Mouse (Mus musculus) midbrain, embryonic 13.5 days (tissue): ENCODE data around the gene P2ry1. TPM values are rescaled to one million over a fixed set of nuclear protein-coding genes. Genes with fewer than 3 reads are reported as not detected.

Experiments used
- ATAC-seq: fragments of 200-750 bp; cut with Nextera tagmentation; 2 replicates; pipeline ENCODE4 v1.8.0; 2017; ENCODE audit warnings: mild to moderate bottlenecking, moderate TSS enrichment, moderate library complexity
- H3K27ac ChIP-seq: fragments of 300-500 bp; sonication (generic); 2 replicates; pipeline ENCODE4 v1.5.1; 2015; ENCODE audit warnings: inconsistent platforms, mild to moderate bottlenecking, moderate library complexity
- H3K27me3 ChIP-seq: fragments of 300-500 bp; sonication (generic); 2 replicates; pipeline ENCODE4 v1.6.1; 2015; ENCODE audit warnings: mild to moderate bottlenecking, inconsistent platforms
- H3K36me3 ChIP-seq: fragments of 300-500 bp; sonication (generic); 2 replicates; pipeline ENCODE4 v1.6.1; 2015; ENCODE audit warnings: mild to moderate bottlenecking, inconsistent platforms
- H3K4me1 ChIP-seq: fragments of 300-500 bp; sonication (generic); replicated peaks from 2 replicates; pipeline ENCODE4 v1.6.1; 2015; ENCODE audit warnings: inconsistent platforms
- H3K4me2 ChIP-seq: fragments of 300-500 bp; sonication (generic); replicated peaks from 2 replicates; pipeline ENCODE4 v1.6.1; 2015; ENCODE audit warnings: moderate library complexity, mild to moderate bottlenecking, inconsistent platforms
- H3K4me3 ChIP-seq: fragments of 300-500 bp; sonication (generic); replicated peaks from 2 replicates; pipeline ENCODE4 v1.5.1; 2015; ENCODE audit warnings: mild to moderate bottlenecking, inconsistent platforms
- H3K9ac ChIP-seq: fragments of 300-500 bp; sonication (generic); replicated peaks from 2 replicates; pipeline ENCODE4 v1.6.1; 2015; ENCODE audit warnings: mild to moderate bottlenecking, inconsistent platforms
- H3K9me3 ChIP-seq: fragments of 300-500 bp; sonication (generic); 2 replicates; pipeline ENCODE4 v1.6.1; 2016; ENCODE audit warnings: mild to moderate bottlenecking, inconsistent platforms
- WGBS: fragments of 180-500 bp; shearing (Covaris S2); methylation state at CpG from one replicate; pipeline ENCODE4 v1.1.7; 2015; 5-methylcytosine and 5-hydroxymethylcytosine counted together
- polyA plus RNA-seq: library from polyadenylated mRNA; unstranded; fragments of >200 nt; fragmentation: Nextera tagmentation; extraction: Ambion mirVana; gene quantifications from 2 replicates; pipeline ENCODE4 v1.2.1, GENCODE M21; 2015

P2ry1 gene
- 3.4 and 3.5 TPM in 2 replicates for polyA plus RNA-seq

DNA sequence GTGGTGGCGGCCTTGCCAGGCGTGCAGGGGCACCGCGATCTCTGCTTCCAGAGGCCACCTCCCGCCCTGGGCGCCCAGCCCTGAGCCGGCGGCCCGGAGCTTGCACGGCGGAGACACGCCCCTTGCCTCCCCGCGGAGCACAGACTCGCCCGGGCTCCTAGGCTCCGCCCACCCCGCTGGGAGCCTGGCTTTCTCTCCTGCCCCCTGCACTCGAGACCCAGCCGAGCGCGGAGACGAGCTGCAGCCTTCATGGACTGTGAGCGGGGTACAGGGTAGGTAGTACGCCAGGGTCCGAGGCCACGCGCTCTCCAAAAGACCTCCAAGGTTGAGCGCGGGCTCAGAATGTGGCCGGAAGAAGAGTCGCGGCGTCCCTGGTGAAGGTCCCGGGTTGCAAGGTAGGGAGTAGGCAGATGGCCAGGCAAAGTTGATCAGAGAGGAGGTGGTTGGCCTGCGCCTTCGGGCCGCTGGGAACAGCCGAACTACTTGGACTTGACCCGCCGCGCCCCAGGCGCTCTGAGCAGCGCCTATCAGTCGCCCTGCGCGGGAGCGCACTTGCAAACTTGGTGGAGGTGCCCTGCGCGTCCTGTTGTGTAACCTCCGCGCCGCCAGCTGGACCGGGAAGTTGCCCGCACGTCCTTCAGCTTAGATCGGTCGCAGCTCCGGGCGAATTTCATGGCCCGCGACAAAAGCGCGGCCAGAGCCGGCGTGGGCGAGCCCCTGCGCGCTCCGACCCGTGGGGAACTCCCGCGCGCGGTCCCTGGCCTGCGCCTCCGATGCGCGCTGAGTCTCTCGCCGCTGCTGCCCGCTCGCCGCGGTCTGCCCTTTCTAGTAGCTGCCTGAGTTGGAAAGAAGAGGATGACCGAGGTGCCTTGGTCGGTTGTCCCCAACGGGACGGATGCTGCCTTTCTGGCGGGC, at the start of gene P2ry1:
TSS of gene P2ry1 (plus strand) at position 209 of the 915 bp plus-strand sequence.
- Histone ChIP-seq H3K4me3 (peak within 1 kb of the TSS; percentile 77), H3K27ac (no peak within 1 kb of the TSS), H3K9ac (peak within 1 kb of the TSS; percentile 68), H3K36me3 (no peaks in the 10 kb centered on the region), H3K27me3 (peaks cover 27% of the 10 kb centered on the region), H3K9me3 (no peaks in the 10 kb centered on the region), H3K4me2 (peak within 1 kb of the TSS; percentile 99), H3K4me1 (peaks cover 11% of the 10 kb centered on the region; the same call in 1 of the 2 replicates)
- under 1% methylated on average over 88 of the region's 90 CpGs for WGBS
- peak; percentile 98 for ATAC-seq

DNA sequence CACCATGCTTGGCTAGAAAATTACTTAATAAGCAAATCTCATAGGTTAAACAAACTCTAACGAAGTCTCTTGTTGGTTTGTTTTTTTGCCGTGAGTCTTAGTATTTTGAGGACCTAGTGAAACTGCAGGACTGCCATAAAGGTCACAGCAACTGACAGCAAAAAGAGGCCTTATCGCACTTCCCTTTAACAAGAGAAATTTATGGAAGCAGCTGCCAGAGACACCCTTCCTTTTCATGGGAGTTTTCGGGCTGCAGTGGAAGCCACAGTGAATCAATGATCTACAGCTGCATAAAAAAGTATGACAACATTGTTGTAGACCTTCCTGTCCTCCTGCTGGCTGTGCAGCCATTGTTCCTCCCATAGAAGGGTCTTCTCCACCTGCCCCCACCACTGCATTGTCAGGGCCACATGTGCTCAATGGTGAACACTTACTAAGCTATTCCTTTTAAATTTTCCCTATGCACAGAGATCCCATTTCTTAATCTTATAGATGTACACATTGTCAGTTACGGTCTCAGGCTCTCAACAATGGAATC, 49.3 kb upstream of the P2ry1 start:
- Histone ChIP-seq H3K27ac (no peak overlapping the region), H3K4me3 (no peak overlapping the region), H3K27me3 (no peaks in the 10 kb centered on the region), H3K9me3 (no peaks in the 10 kb centered on the region), H3K4me1 (no peaks in the 10 kb centered on the region), H3K36me3 (no peaks in the 10 kb centered on the region), H3K4me2 (no peak overlapping the region), H3K9ac (no peak overlapping the region)
- ATAC-seq = no peak
- WGBS = 90% methylated on average over 5 of the region's 5 CpGs

DNA sequence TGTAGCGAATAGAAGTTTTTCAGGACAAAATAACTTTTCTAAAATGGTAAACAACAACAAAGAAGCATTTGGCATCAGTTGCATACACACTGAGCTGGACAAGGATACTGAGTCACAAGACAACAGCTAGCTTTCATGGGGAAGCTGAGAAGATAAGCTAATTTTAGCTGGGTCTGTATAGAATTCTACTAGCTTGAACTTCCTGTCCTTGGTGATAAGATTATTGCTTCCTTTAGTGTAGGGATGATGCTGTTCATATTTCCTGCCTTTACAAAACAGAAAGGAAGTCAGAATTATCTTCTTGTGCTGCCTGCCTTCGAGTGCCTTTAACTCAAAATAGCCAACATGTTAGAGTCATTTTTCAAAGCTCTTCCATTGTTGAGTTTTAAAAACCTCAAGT, 48.5 kb upstream of the P2ry1 start:
- WGBS = 88% methylated on average over 2 of the region's 2 CpGs
- Histone ChIP-seq H3K36me3 (no peaks in the 10 kb centered on the region), H3K27ac (no peak overlapping the region), H3K4me3 (no peak overlapping the region), H3K9me3 (no peaks in the 10 kb centered on the region), H3K9ac (no peak overlapping the region), H3K27me3 (no peaks in the 10 kb centered on the region), H3K4me2 (no peak overlapping the region), H3K4me1 (no peaks in the 10 kb centered on the region)
- ATAC-seq = no peak

DNA sequence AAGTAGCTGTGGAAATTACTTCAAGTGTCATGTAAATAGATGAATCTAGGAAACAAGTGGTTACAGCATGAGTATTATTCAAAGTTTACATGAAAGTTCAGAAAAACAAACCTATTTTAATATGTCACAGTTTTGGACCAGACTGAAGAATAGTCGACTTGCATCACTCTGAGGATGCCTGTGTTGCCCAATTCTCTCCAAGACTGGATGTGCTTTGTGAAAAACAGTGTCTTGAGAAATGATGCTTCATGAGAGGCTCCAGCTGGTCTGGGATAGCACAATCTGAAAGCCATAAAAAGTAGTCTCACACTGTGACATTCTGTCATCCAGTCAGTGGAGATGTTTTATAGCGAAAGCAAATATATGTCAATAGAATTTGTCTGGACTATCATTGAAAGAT, 43.8 kb upstream of the P2ry1 start:
- no peak overlapping the region for H3K27ac ChIP-seq
- H3K9ac ChIP-seq = no peak overlapping the region
- ATAC-seq = no peak
- 91% methylated on average over 2 of the region's 2 CpGs for WGBS
- no peaks in the 10 kb centered on the region for H3K9me3 ChIP-seq
- H3K4me1 ChIP-seq = no peaks in the 10 kb centered on the region
- no peak overlapping the region for H3K4me3 ChIP-seq
- no peaks in the 10 kb centered on the region for H3K36me3 ChIP-seq
- no peaks in the 10 kb centered on the region for H3K27me3 ChIP-seq
- no peak overlapping the region for H3K4me2 ChIP-seq

DNA sequence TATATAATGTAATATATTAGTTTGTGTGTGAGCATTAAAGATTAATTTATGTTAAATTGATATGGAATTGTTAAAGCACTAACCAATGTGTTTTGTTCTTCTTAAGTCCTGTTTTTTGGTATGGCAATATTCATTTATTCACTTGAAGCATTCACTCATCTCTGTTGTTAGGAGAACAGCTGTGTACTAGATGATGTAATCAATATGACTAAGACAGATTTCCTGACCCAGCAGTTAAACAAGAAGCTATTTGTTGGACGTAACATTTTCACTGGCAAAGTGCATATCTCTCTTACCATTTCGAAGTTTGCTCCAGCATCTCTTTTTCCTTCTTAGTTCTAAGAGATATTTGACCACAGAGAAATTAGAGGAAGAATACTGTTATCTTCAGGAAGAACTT, 37.5 kb upstream of the P2ry1 start:
- Histone ChIP-seq H3K4me1 (no peaks in the 10 kb centered on the region), H3K4me2 (no peak overlapping the region), H3K4me3 (no peak overlapping the region), H3K27me3 (no peaks in the 10 kb centered on the region), H3K9me3 (no peaks in the 10 kb centered on the region), H3K9ac (no peak overlapping the region), H3K27ac (no peak overlapping the region), H3K36me3 (no peaks in the 10 kb centered on the region)
- 89% methylated on average over 2 of the region's 2 CpGs for WGBS
- ATAC-seq = no peak

DNA sequence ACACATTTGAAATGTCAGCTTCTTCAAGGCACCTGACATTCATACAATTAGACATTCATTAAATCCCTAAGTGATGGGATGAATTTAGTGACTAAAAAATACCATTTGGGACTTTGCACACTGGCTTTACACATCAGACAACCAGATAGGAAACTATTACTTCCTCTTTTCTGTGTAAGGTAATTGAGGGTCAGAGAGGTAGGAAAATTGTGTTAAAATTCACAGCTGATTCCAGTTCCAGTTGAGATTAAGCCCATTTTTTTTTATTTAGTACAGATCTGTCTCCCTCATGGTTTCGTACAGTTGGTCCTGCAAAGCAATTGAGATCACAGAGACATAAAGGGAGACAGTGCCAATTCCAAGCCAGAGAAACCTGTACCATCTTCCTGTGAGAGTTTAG, 27.7 kb upstream of the P2ry1 start:
- 93% methylated on average over 1 of the region's 1 CpGs for WGBS
- ATAC-seq = no peak
- H3K36me3 ChIP-seq = no peaks in the 10 kb centered on the region

DNA sequence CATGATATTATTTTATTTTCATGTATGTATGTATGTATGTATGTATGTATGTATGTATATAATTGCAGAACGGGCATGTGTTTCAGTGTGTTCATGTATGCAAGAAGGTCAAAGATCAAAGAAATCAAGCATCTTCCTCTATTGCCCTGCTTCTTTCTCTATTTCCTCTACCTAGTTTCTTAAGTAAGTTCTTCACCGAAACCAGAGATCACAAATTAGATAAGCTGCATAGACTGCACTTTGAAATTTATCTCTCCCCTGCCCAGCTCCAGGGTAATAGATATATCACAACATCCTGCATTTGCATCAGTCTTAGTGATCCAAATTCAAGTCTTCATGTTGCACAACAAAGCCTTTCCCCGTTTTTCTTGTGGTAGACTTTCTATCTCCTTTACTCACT, 20.5 kb upstream of the P2ry1 start:
- no peak overlapping the region for H3K4me2 ChIP-seq

More for the DNA sequence above, 27.7 kb upstream of the P2ry1 start:
- H3K9me3 ChIP-seq = no peaks in the 10 kb centered on the region
- no peak overlapping the region for H3K27ac ChIP-seq
- H3K4me2 ChIP-seq = no peak overlapping the region
- H3K4me1 ChIP-seq = no peaks in the 10 kb centered on the region
- H3K4me3 ChIP-seq = no peak overlapping the region
- H3K27me3 ChIP-seq = no peaks in the 10 kb centered on the region
- H3K9ac ChIP-seq = no peak overlapping the region

DNA sequence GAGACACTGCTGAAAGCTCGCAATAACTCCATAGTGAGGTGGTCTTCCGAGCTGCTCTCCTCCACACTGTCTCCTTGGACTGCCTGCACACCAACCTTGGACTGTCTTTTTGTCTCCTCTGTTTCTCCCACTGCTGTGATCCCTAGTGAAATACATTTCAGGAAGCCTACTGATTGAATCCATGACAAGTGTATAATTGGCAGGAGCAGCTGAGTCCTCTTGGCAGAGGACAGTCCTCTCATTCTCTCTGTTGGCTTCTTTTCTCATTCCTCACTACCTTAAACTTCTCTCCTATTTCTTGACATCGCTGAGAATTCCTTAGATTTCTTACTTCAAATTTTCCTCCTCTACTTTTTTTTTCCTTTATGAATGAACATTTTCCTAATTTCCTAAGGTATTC, 4.5 kb upstream of the P2ry1 start:
- Histone ChIP-seq H3K9ac (no peak overlapping the region), H3K4me3 (no peak overlapping the region), H3K36me3 (no peaks in the 10 kb centered on the region), H3K27me3 (peaks cover 12% of the 10 kb centered on the region), H3K27ac (no peak overlapping the region), H3K4me2 (no peak overlapping the region), H3K4me1 (0 out of 2 replicates have a peak, but pooled peaks cover 5% of the 10 kb centered on the region), H3K9me3 (no peaks in the 10 kb centered on the region)
- WGBS = 81% methylated on average over 3 of the region's 3 CpGs
- ATAC-seq = no peak

More for the DNA sequence above, 20.5 kb upstream of the P2ry1 start:
- Histone ChIP-seq H3K27ac (no peak overlapping the region), H3K27me3 (no peaks in the 10 kb centered on the region), H3K36me3 (no peaks in the 10 kb centered on the region), H3K4me3 (no peak overlapping the region), H3K4me1 (no peaks in the 10 kb centered on the region), H3K9ac (no peak overlapping the region), H3K9me3 (no peaks in the 10 kb centered on the region)
- no peak for ATAC-seq
- 83% methylated on average over 3 of the region's 3 CpGs for WGBS

DNA sequence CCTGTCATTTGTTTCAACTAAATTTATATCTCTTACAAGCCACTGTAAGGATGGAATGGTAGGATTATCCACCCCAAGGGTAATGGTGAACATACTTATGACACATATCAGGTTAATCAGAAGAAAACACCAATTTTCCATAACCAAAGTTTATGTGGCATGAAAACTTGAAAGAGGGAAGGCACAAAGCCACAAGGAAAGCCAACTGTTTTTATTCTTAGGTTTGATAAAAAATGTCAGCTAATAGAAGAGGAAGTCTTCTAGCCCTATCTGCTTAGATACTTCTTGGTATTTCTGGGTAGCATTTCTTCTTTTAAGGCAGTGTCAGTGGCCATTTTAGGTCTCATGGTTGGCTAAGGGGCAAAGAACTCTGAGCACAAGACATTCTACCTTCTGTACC, 2.9 kb upstream of the P2ry1 start:
- peaks cover 11% of the 10 kb centered on the region; the same call in 1 of the 2 replicates for H3K4me1 ChIP-seq

DNA sequence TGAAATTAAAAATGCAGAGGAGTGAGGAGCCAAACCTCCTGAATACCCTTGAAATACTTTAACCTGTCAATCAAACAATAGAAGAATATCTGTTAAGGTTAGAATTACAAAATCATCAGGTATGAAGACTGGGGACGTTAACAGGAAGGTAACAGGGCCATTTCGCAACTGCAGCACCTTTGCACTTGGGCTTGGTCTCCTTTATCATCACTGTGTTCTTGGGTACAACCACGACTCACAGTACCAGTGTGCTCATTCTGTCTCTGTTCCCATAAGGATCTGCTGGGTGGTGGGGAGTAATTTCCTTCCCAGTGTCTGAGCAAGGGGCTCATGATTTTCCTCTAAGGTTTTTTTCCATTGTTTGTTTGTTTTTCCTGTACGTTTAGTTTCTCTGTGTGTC, 1.8 kb upstream of the P2ry1 start:
- peaks cover 11% of the 10 kb centered on the region; the same call in 1 of the 2 replicates for H3K4me1 ChIP-seq
- no peak overlapping the region for H3K27ac ChIP-seq
- H3K4me2 ChIP-seq = no peak overlapping the region
- peaks cover 27% of the 10 kb centered on the region for H3K27me3 ChIP-seq
- no peak overlapping the region for H3K9ac ChIP-seq
- H3K9me3 ChIP-seq = no peaks in the 10 kb centered on the region
- no peaks in the 10 kb centered on the region for H3K36me3 ChIP-seq
- H3K4me3 ChIP-seq = no peak overlapping the region
- 73% methylated on average over 4 of the region's 4 CpGs for WGBS
- no peak for ATAC-seq

More for the DNA sequence above, 2.9 kb upstream of the P2ry1 start:
- Histone ChIP-seq H3K9ac (no peak overlapping the region), H3K4me3 (no peak overlapping the region), H3K4me2 (no peak overlapping the region), H3K27me3 (peaks cover 24% of the 10 kb centered on the region), H3K36me3 (no peaks in the 10 kb centered on the region), H3K9me3 (no peaks in the 10 kb centered on the region), H3K27ac (no peak overlapping the region)
- ATAC-seq = no peak

DNA sequence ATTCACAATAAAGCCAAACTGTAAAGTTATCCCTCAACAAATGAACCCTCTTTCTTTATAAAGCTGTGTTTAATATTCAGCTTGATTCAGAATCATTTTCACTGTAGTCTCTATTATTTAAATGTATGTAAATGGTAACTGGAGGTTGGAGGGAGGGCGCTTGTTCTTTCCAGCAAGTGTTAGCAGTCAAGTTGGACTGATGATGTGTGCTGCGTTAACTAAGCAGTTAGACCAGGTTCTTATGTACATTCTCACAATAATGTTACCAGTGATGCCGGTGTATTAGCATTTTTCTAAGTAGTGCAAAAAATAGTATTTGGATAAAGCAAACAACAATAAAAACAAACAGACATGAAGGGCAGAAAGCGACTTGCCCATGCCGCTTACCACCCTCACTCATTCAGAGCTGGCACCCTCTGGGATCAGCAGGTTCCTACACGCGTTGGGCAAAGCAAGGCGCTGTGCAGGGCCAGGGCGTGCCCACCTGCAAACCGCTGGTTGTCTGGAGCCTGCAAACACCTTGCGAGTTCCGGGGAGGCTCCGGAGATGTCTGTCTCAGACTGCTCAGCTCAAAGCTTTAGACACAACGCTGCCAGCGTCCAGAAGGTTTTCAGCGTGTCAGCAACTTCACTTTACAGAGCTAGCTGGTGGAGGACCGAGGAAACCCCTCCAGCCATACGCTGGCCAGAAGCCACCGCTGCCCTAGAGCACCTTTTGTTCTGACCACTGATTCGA, 576 bp upstream of the P2ry1 start:
- Histone ChIP-seq H3K9ac (peak overlapping the region; percentile 68), H3K9me3 (no peaks in the 10 kb centered on the region), H3K4me1 (peaks cover 11% of the 10 kb centered on the region; the same call in 1 of the 2 replicates), H3K36me3 (no peaks in the 10 kb centered on the region), H3K4me3 (peak overlapping the region; percentile 77), H3K27ac (no peak overlapping the region), H3K27me3 (peaks cover 27% of the 10 kb centered on the region), H3K4me2 (peak overlapping the region; percentile 99)
- peak; percentile 72 for ATAC-seq
- 2% methylated on average over 20 of the region's 20 CpGs for WGBS

DNA sequence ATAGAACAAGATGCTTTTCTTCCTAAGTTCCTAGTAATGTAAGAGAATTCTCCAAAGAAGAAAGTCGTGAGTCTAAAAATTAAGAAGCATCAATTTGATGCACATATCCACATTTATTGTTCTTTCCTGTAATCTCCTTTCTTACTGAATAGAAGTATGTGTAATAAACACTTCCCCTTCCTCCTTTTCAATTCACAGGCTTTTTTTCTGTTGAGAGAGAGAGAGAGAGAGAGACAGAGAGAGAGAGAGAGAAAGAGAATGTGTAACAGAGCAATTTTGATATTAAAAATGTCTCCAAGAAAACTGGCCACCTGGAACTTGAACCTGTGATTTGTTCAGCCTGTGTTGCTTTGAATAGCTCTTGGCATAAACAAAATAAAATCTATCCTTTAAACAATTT, 2.0 kb downstream of the P2ry1 start:
- ATAC-seq = no peak
- Histone ChIP-seq H3K4me3 (no peak overlapping the region), H3K27me3 (peaks cover 27% of the 10 kb centered on the region), H3K27ac (no peak overlapping the region), H3K4me2 (no peak overlapping the region), H3K9ac (no peak overlapping the region), H3K4me1 (peaks cover 11% of the 10 kb centered on the region; the same call in 1 of the 2 replicates), H3K36me3 (no peaks in the 10 kb centered on the region), H3K9me3 (no peaks in the 10 kb centered on the region)
- WGBS = 77% methylated on average over 1 of the region's 1 CpGs
